Mouse (Mus musculus): ENCODE results near the gene Ccn5.

Gene Ccn5

DNA sequence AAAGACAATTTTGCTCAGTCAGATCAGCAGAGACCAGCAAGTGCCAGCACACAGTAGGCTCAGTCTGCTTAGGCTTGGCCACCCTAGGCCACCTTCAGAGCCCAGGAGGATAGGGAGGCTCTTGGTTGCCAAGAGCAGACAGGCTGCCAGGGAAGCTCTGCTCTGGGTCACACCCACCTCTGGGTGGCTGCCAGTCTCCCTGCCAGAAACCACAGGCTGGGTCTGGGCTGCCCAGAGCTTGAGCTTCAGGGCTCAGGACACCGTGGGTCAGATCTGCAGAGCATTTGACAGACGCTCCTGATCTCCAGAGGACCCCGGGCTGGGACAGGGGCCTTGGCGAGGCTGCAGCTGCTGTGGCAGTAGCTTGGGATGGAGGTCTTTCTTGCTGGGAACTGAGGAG, at the start of gene Ccn5:
Gene Ccn5, plus strand, starts transcription at position 255 of the 400 bp plus-strand sequence.
- DNase-seq (ENCODE audit: low spot score in 2 of 2) = no peak

DNA sequence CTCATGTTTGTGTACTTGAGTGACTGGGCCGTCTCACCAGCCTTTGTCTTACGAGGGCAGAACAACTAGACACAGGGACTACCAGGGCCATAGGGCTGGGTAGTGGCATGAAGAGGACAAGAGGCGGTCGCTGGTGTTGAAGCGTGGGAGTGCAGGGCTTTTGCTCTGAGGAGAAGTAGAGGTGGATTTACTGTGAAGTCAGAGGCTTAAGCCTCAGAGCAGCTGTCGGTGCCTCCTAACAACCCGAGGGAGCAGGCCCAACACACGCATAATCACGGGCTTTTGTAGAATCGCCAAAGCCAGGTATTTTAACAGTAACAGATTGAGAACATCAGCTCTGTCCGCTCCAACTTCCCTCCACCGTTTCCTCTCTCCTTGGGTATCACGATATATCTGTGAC, 44.0 kb upstream of the Ccn5 start:
- no peak for DNase-seq (ENCODE audit: low spot score in 2 of 2)

- no peak for DNase-seq (ENCODE audit: low spot score in 2 of 2)
These were observed 43.6 kb upstream of the Ccn5 start for GRCm38 (mm10) chr2:163777061-163777460.

GRCm38 (mm10) chr2:163778896-163779295, 41.8 kb upstream of the Ccn5 start:
- DNase-seq (ENCODE audit: low spot score in 2 of 2) = no peak

GRCm38 (mm10) chr2:163783368-163783767, 37.3 kb upstream of the Ccn5 start:
- DNase-seq (ENCODE audit: low spot score in 2 of 2) = no peak

GRCm38 (mm10) chr2:163783901-163784300, 36.8 kb upstream of the Ccn5 start:
- DNase-seq (ENCODE audit: low spot score in 2 of 2) = no peak

DNA sequence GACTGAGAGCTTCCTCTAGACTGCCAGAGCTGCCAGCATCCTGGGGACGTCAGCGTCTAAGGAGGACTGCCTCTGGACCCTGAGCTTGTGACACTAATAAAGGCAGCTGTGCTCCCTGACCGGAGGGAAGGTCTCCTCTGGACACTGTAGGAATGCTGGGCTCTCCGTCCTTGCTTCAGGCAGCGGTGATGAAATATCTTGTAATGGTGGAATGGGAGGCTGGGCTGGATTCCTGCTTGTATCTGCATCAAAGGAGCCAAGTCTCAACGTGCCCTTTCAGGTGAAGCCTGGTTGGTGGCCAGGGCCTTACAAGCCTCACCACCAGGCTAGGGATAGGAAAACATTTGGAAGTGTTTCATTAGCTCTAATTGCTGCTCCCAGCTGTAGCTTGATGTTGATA, 33.6 kb upstream of the Ccn5 start:
- no peak for DNase-seq (ENCODE audit: low spot score in 2 of 2)

DNA sequence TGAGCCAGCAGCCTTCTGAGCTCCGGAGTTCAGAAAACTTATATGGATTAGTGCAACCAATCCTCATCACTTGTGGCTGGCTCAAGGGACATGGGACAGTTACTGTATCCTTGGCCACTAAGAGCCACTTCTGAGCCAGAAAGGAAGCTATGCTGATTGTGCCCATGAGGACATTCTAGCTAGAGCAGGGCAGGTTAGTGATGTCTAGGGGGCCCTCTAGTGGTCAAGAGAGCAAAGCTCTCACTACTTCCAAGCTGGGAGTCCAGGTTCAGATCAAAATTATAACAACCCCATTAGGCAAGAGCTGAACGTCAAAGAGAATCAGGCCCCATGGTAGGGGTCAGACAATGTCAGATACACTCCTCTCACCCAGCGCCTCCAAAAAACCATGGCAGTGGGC, 33.0 kb upstream of the Ccn5 start:
- DNase-seq (ENCODE audit: low spot score in 2 of 2) = peak in 1 of 2 experiments; percentile 17

DNA sequence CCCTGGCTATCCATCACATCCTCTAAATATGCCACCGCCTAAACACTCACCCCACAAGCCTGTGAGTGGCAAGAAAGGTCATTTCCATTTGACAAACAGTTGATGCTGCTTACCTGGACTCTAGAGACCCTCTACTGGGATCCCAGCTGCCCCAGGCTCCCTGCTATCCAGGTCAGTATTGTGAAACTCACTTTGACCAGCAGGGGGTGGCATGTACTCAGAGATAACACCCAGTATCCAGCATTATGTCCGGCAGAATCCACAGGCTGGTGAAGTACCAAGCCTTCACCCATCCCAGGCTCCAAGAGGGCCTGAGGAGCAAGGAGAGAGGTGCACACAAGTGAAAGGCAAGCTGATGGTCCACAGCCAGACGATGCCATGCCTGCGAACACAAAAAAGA, 32.2 kb upstream of the Ccn5 start:
- peak; percentile 45 to 66 for DNase-seq (ENCODE audit: low spot score in 2 of 2)

GRCm38 (mm10) chr2:163798411-163798810, 22.2 kb upstream of the Ccn5 start:
- DNase-seq (ENCODE audit: low spot score in 2 of 2) = no peak

GRCm38 (mm10) chr2:163800832-163801231, 19.8 kb upstream of the Ccn5 start:
- no peak for DNase-seq (ENCODE audit: low spot score in 2 of 2)

DNA sequence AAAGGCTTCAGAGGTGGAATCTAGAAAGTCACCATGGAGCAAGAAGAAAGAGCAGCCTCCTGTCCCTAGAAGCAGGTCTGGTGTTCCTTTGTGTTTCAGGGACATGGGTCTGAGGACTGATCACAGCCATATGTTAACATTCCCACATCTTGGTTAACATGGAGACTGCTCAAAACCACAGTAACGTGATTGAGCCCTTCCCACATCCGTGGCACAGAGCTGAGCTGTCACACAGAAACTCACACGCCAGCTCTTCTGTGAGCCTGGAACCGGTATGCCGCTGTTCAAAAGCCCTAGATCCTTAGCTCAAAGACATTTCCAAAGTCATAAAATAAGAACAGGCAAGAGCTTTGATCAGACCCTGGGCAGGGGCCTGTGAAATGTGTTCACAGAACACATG, 19.3 kb upstream of the Ccn5 start:
- DNase-seq (ENCODE audit: low spot score in 2 of 2) = no peak

DNA sequence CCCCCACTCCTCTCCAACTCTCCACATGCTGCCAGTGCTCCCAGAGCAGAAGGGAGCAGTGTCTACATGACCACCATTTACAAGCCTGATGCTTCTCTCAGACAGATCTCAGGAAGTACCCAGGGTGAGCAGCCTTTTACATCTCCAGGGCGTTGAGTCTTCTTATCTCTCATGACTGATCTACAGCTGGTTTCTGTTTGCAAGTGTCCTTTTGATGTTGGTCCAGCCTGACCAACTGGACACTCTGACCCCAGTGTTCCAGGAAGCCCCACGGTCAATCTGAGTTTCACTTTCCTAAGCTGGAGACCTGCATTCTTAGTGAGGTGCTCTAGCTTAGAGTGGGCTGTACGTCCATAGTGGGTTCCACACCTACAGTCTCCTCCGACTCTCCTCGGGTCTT, 16.8 kb upstream of the Ccn5 start:
- no peak for DNase-seq (ENCODE audit: low spot score in 2 of 2)

DNA sequence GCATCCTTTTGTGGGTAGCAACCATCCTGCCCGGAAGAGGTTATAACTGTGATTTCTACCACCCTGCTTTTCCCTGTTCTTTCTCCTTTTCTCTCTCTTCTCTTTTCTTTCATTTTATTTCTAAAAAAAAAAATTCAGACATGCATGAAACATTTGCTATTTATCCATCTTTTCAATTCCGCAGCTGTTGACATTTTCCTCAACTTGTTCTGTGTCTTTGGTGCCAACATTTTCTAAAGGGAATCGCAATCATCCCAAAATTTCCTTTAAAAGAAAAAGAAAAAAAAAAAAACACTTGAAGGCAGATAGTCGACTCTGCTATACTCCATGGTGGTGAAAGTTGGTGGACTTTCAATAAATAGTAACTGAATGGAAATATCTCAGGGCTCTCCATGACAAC, 11.5 kb upstream of the Ccn5 start:
- DNase-seq (ENCODE audit: low spot score in 2 of 2) = no peak

- DNase-seq (ENCODE audit: low spot score in 2 of 2) = no peak
These were observed 11.0 kb upstream of the Ccn5 start for GRCm38 (mm10) chr2:163809704-163810103.

DNA sequence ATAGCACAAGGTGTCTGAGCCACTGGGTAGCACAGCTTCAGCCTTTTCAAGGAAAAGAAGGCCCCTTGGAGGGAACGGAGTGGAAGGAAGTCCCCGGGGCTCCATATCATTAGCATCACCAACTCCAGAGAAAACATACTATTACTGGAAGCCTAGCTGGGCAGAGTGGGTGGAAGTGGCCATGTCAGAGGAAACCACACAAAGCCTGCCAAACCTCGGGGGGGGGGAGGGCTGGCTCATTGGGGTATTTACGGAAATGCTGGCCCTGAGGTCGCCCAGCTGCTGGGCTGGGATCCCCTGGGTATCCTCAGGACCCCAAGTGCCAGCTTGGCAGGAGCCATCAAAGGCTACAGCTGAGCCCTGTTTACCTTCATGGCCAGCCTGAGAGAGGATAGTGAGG, 7.6 kb upstream of the Ccn5 start:
- DNase-seq (ENCODE audit: low spot score in 2 of 2) = no peak

- no peak for DNase-seq (ENCODE audit: low spot score in 2 of 2)
These were observed 5.8 kb upstream of the Ccn5 start for GRCm38 (mm10) chr2:163814739-163815465.

DNA sequence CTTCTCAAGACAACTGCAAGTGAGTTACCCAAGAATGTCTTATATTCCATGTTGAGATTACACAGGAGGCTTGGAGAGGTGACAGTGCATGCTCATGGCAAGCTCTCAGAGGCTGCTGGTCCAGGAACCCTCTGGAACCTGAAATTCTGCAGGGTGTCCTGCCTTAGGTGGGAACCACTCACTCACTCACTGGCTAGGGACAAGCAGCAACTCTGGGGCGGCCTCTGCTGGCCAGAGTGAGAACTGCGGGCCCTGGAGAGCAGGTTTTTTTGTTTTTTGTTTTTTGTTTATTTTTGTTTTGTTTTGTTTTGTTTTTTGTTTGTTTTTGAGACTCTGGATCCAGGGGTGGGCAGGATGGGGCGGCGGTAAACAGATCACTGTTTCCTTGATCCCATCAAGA, 2.6 kb downstream of the Ccn5 start:
- DNase-seq (ENCODE audit: low spot score in 2 of 2) = peak; percentile 33 to 48

DNA sequence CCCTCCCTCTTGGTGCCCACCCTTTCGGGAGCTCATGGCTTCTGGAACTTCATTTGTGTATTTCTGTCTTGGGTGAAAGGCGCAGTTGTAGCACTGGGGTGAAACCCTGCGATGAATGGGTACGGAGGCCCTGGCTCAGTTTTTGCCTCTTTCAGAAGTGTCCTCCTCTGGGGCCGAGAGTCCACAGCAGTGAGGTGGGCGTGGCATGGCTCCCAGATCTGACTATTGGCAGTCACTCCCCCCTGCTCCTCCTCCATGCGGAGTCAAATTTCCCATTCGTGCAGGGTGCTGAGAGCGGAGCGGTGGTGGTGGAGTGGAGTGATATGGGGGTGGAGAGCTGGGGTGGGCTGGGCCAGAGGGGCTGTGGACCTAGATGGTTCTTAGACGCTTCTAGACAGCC, 3.1 kb downstream of the Ccn5 start:
- no peak for DNase-seq (ENCODE audit: low spot score in 2 of 2)

- DNase-seq (ENCODE audit: low spot score in 2 of 2) = no peak
These were observed 5.2 kb downstream of the Ccn5 start for GRCm38 (mm10) chr2:163825861-163826260.

DNA sequence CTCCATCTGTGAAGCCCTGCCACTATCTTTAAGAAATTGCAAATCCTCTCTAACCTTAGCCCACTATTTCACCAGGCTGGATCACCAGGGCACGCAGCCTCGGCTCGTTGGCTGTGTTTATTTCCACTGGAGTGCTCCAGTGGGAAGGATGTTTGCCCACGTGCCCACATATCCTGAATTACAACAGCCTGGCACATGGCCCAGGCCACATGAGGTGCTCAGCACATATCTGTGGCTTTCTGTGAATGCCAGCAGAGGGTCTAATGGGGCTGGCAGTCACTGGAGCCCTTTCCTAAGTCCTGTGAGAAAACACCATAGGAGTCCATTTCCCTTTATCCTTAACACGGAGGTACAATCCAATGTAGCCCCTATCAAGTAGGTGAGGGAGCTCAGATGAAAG, 5.8 kb downstream of the Ccn5 start:
- DNase-seq (ENCODE audit: low spot score in 2 of 2) = no peak

GRCm38 (mm10) chr2:163831163-163831562, 10.5 kb downstream of the Ccn5 start:
- no peak for DNase-seq (ENCODE audit: low spot score in 2 of 2)

DNA sequence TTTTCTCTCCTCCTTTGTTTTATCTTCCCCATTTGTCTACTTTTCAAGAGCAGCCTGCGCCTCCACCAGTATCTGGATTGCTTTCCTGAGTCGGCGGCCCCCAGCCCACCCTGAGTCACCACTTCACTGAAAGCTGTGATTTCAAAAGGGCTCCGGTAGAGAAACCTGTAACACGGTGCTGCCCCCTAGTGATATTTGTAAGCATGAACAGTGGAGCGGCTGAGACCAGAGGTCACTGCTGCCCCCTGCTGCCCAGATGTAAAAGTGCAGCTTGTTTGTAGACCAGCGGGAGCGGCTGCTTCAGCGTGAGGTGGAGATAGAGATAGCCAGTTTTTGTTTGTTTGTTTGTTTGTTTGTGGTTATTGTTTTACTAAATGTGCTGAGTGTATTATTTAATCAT, 17.4 kb downstream of the Ccn5 start:
- peak; percentile 69 to 79 for DNase-seq (ENCODE audit: low spot score in 2 of 2)

DNA sequence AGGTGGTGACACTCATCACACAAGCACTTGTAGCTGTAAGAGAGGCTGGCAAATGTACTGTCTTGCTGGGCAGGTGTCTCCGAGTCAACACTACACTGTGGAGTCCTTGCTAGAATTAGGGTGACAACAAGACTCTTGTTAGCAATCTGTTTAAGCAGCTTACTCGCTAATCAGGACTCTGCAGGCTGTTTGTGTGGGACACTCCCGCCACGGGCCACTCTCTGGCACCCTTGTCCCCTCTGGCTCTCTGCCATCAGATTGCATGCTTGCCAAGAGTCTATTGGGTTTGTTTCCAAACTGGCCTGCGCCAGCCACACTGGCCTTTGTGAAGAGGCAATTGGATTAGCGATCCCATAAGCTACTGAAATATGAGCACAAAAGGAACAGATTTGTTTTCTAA, 18.9 kb downstream of the Ccn5 start:
- no peak for DNase-seq (ENCODE audit: low spot score in 2 of 2)
